Mouse (Mus musculus): ENCODE results near the gene Slc13a4. TPM values are rescaled to one million over a fixed set of nuclear protein-coding genes. Genes with fewer than 3 reads are reported as not detected.

Gene Slc13a4
- polyA plus RNA-seq, 1 experiment from 2014 or later = 0.10 TPM

GRCm38 (mm10) chr6:35302581-35302980 lies 5.3 kb downstream of the Slc13a4 start:
- ATAC-seq (ENCODE audit: low read depth) = no peak
- no peak overlapping the region for H3K4me3 ChIP-seq (replicated peaks)
- no peak overlapping the region for H3K9ac ChIP-seq
- no peak for DNase-seq
- H3K9me3 ChIP-seq (replicated peaks) = no peaks in the 10 kb centered on the region
- no peaks in the 10 kb centered on the region for H3K27me3 ChIP-seq
- H3K4me1 ChIP-seq (replicated peaks) = peaks cover 10% of the 10 kb centered on the region
- WGBS (ENCODE audit: insufficient replicate concordance) = 77% methylated on average over 7 of the region's 7 CpGs
- H3K27ac ChIP-seq = no peak overlapping the region
- H3K4me2 ChIP-seq = no peak overlapping the region
- H3K36me3 ChIP-seq = no peaks in the 10 kb centered on the region

- DNase-seq = no peak
- Histone ChIP-seq H3K9me3 (replicated peaks) (no peaks in the 10 kb centered on the region), H3K36me3 (no peaks in the 10 kb centered on the region), H3K4me3 (replicated peaks) (no peak overlapping the region), H3K9ac (no peak overlapping the region), H3K4me1 (replicated peaks) (peaks cover 15% of the 10 kb centered on the region), H3K27ac (no peak overlapping the region), H3K4me2 (no peak overlapping the region), H3K27me3 (no peaks in the 10 kb centered on the region)
- no peak for ATAC-seq (ENCODE audit: low read depth)
- WGBS (ENCODE audit: insufficient replicate concordance) = 48% methylated on average over 6 of the region's 6 CpGs
These were observed 9.6 kb downstream of the Slc13a4 start for GRCm38 (mm10) chr6:35298323-35298722.

- WGBS (ENCODE audit: insufficient replicate concordance) = 63% methylated on average over 7 of the region's 7 CpGs
- DNase-seq (no peak), ATAC-seq (ENCODE audit: low read depth) (peak; percentile 49; the same call in 1 of the 2 replicates)
- Histone ChIP-seq H3K36me3 (no peaks in the 10 kb centered on the region), H3K4me1 (replicated peaks) (peaks cover 15% of the 10 kb centered on the region), H3K9me3 (replicated peaks) (no peaks in the 10 kb centered on the region), H3K27me3 (no peaks in the 10 kb centered on the region), H3K4me3 (replicated peaks) (no peak overlapping the region), H3K27ac (no peak overlapping the region), H3K4me2 (no peak overlapping the region), H3K9ac (no peak overlapping the region)
These were observed 10.3 kb downstream of the Slc13a4 start for GRCm38 (mm10) chr6:35297516-35298227.

GRCm38 (mm10) chr6:35297001-35297400 lies 10.9 kb downstream of the Slc13a4 start:
- DNase-seq (no peak), ATAC-seq (ENCODE audit: low read depth) (peak; percentile 32; the same call in 1 of the 2 replicates)
- H3K4me1 ChIP-seq (replicated peaks) = peaks cover 15% of the 10 kb centered on the region; the same call in 1 of the 2 replicates
- no peak overlapping the region for H3K4me3 ChIP-seq (replicated peaks)
- H3K4me2 ChIP-seq = no peak overlapping the region
- H3K27me3 ChIP-seq = peaks cover 3% of the 10 kb centered on the region; the same call in 1 of the 2 replicates
- H3K9ac ChIP-seq = no peak overlapping the region
- WGBS (ENCODE audit: insufficient replicate concordance) = 59% methylated on average over 2 of the region's 2 CpGs
- no peaks in the 10 kb centered on the region for H3K36me3 ChIP-seq
- no peaks in the 10 kb centered on the region for H3K9me3 ChIP-seq (replicated peaks)
- H3K27ac ChIP-seq = no peak overlapping the region

- peaks cover 7% of the 10 kb centered on the region; the same call in 1 of the 2 replicates for H3K27me3 ChIP-seq
- DNase-seq = no peak
- no peak overlapping the region for H3K4me3 ChIP-seq (replicated peaks)
- no peak for ATAC-seq (ENCODE audit: low read depth)
- peaks cover 15% of the 10 kb centered on the region; the same call in 1 of the 2 replicates for H3K4me1 ChIP-seq (replicated peaks)
- no peaks in the 10 kb centered on the region for H3K36me3 ChIP-seq
- H3K27ac ChIP-seq = no peak overlapping the region
- 77% methylated on average over 2 of the region's 2 CpGs for WGBS (ENCODE audit: insufficient replicate concordance)
- no peaks in the 10 kb centered on the region for H3K9me3 ChIP-seq (replicated peaks)
- no peak overlapping the region for H3K4me2 ChIP-seq
- H3K9ac ChIP-seq = no peak overlapping the region
These were observed 13.0 kb downstream of the Slc13a4 start for GRCm38 (mm10) chr6:35294964-35295363.

GRCm38 (mm10) chr6:35289676-35290075 lies 18.3 kb downstream of the Slc13a4 start:
- Histone ChIP-seq H3K9me3 (replicated peaks) (no peaks in the 10 kb centered on the region), H3K9ac (no peak overlapping the region), H3K4me2 (no peak overlapping the region), H3K27me3 (peaks cover 7% of the 10 kb centered on the region; the same call in 1 of the 2 replicates), H3K36me3 (no peaks in the 10 kb centered on the region), H3K4me1 (replicated peaks) (peaks cover 7% of the 10 kb centered on the region; the same call in 1 of the 2 replicates), H3K27ac (no peak overlapping the region), H3K4me3 (replicated peaks) (no peak overlapping the region)
- no peak for DNase-seq
- no peak for ATAC-seq (ENCODE audit: low read depth)
- WGBS (ENCODE audit: insufficient replicate concordance) = 76% methylated on average over 8 of the region's 8 CpGs

GRCm38 (mm10) chr6:35288920-35289319 lies 19.0 kb downstream of the Slc13a4 start:
- no peak overlapping the region for H3K4me2 ChIP-seq
- 57% methylated on average over 7 of the region's 7 CpGs for WGBS (ENCODE audit: insufficient replicate concordance)
- no peaks in the 10 kb centered on the region for H3K36me3 ChIP-seq
- DNase-seq (no peak), ATAC-seq (ENCODE audit: low read depth) (no peak)
- H3K27me3 ChIP-seq = peaks cover 7% of the 10 kb centered on the region; the same call in 1 of the 2 replicates
- H3K4me1 ChIP-seq (replicated peaks) = peaks cover 7% of the 10 kb centered on the region; the same call in 1 of the 2 replicates
- no peak overlapping the region for H3K4me3 ChIP-seq (replicated peaks)
- H3K9ac ChIP-seq = no peak overlapping the region
- no peak overlapping the region for H3K27ac ChIP-seq
- H3K9me3 ChIP-seq (replicated peaks) = no peaks in the 10 kb centered on the region

- ATAC-seq (ENCODE audit: low read depth) (no peak), DNase-seq (no peak)
- Histone ChIP-seq H3K27me3 (peaks cover 7% of the 10 kb centered on the region; the same call in 1 of the 2 replicates), H3K4me1 (replicated peaks) (peaks cover 7% of the 10 kb centered on the region; the same call in 1 of the 2 replicates), H3K9ac (no peak overlapping the region), H3K9me3 (replicated peaks) (no peaks in the 10 kb centered on the region), H3K36me3 (no peaks in the 10 kb centered on the region), H3K4me3 (replicated peaks) (no peak overlapping the region), H3K27ac (no peak overlapping the region), H3K4me2 (no peak overlapping the region)
- WGBS (ENCODE audit: insufficient replicate concordance) = 68% methylated on average over 11 of the region's 11 CpGs
These were observed 19.7 kb downstream of the Slc13a4 start for GRCm38 (mm10) chr6:35288114-35288761.

- Histone ChIP-seq H3K4me3 (replicated peaks) (no peak overlapping the region), H3K9ac (no peak overlapping the region), H3K27ac (no peak overlapping the region), H3K36me3 (no peaks in the 10 kb centered on the region), H3K9me3 (replicated peaks) (no peaks in the 10 kb centered on the region), H3K4me2 (no peak overlapping the region), H3K27me3 (no peaks in the 10 kb centered on the region), H3K4me1 (replicated peaks) (no peaks in the 10 kb centered on the region; the same call in 1 of the 2 replicates)
- ATAC-seq (ENCODE audit: low read depth) = no peak
- WGBS (ENCODE audit: insufficient replicate concordance) = 62% methylated on average over 10 of the region's 10 CpGs
- DNase-seq = no peak
These were observed 28.6 kb downstream of the Slc13a4 start for GRCm38 (mm10) chr6:35279306-35279705.

- H3K4me2 ChIP-seq = no peak overlapping the region
- no peak overlapping the region for H3K9ac ChIP-seq
- no peaks in the 10 kb centered on the region for H3K27me3 ChIP-seq
- no peak for ATAC-seq (ENCODE audit: low read depth)
- 46% methylated on average over 10 of the region's 10 CpGs for WGBS (ENCODE audit: insufficient replicate concordance)
- no peaks in the 10 kb centered on the region for H3K9me3 ChIP-seq (replicated peaks)
- DNase-seq = no peak
- H3K36me3 ChIP-seq = no peaks in the 10 kb centered on the region
- no peak overlapping the region for H3K27ac ChIP-seq
- no peak overlapping the region for H3K4me3 ChIP-seq (replicated peaks)
- no peaks in the 10 kb centered on the region; the same call in 1 of the 2 replicates for H3K4me1 ChIP-seq (replicated peaks)
These were observed 29.9 kb downstream of the Slc13a4 start for GRCm38 (mm10) chr6:35277903-35278587.

GRCm38 (mm10) chr6:35273391-35274082 lies 34.4 kb downstream of the Slc13a4 start:
- Histone ChIP-seq H3K36me3 (no peaks in the 10 kb centered on the region), H3K27me3 (no peaks in the 10 kb centered on the region), H3K4me2 (no peak overlapping the region), H3K4me3 (replicated peaks) (no peak overlapping the region), H3K9ac (no peak overlapping the region), H3K9me3 (replicated peaks) (no peaks in the 10 kb centered on the region), H3K27ac (no peak overlapping the region), H3K4me1 (replicated peaks) (peaks cover 17% of the 10 kb centered on the region)
- ATAC-seq (ENCODE audit: low read depth) (no peak), DNase-seq (no peak)
- WGBS (ENCODE audit: insufficient replicate concordance) = 73% methylated on average over 11 of the region's 11 CpGs
